Mouse (Mus musculus) thymus, adult 2 months (tissue): Measurements from ENCODE around the gene Abr. TPM values are rescaled to one million over a fixed set of nuclear protein-coding genes. Genes with fewer than 3 reads are reported as not detected.

Experiments
- DNase-seq: peaks from one replicate; pipeline ENCODE4 v3.0.0; 2021
- H3K27ac ChIP-seq: fragments of 200-500 bp; 2 replicates; pipeline ENCODE4 v1.5.1; 2012; ENCODE audit warnings: low read length, control low read depth; ENCODE audit not compliant: control insufficient read depth, insufficient read depth
- H3K27me3 ChIP-seq: fragments of 200-500 bp; 2 replicates; pipeline ENCODE4 v1.6.1; 2012; ENCODE audit warnings: mild to moderate bottlenecking, low read length, moderate library complexity, mixed read lengths; ENCODE audit not compliant: control insufficient read depth, insufficient read depth
- H3K36me3 ChIP-seq: fragments of 200-500 bp; 2 replicates; pipeline ENCODE4 v1.6.1; 2012; ENCODE audit warnings: mild to moderate bottlenecking, low read length, moderate library complexity; ENCODE audit not compliant: control insufficient read depth, insufficient read depth
- H3K4me1 ChIP-seq: fragments of 200-500 bp; replicated peaks from 2 replicates; pipeline ENCODE4 v1.6.1; 2012; ENCODE audit warnings: low read length; ENCODE audit not compliant: control insufficient read depth, insufficient read depth
- H3K4me3 ChIP-seq: fragments of 200-500 bp; 2 replicates; pipeline ENCODE4 v1.5.1; 2012; ENCODE audit warnings: mild to moderate bottlenecking, low read length, control low read depth, moderate library complexity; ENCODE audit not compliant: control insufficient read depth, insufficient read depth
- CTCF ChIP-seq: fragments of 200-500 bp; IDR thresholded peaks from 2 replicates; pipeline ENCODE4 v1.5.1; 2012; ENCODE audit warnings: mild to moderate bottlenecking, control low read depth, low read length, moderate library complexity, borderline replicate concordance; ENCODE audit not compliant: control insufficient read depth, poor library complexity, insufficient read depth; ENCODE audit errors: extremely low read depth
- POLR2A ChIP-seq: fragments of 200-500 bp; IDR thresholded peaks from 2 replicates; pipeline ENCODE4 v1.6.1; 2012; ENCODE audit warnings: mild to moderate bottlenecking, low read length, control low read depth, moderate library complexity; ENCODE audit not compliant: control insufficient read depth, poor library complexity, insufficient read depth; ENCODE audit errors: extremely low read depth
- WGBS: fragments of 180-500 bp; shearing (Covaris S2); methylation state at CpG from one replicate; pipeline ENCODE4 v1.1.7; 2018; 5-methylcytosine and 5-hydroxymethylcytosine counted together
- polyA plus RNA-seq: library from polyadenylated mRNA; depleted of rRNA; stranded (reverse); fragments of >200 nt; gene quantifications from 2 replicates; pipeline ENCODE4 v1.2.3, GENCODE M21; 2012

Gene Abr
- polyA plus RNA-seq, 1 experiment, result 75.0 TPM

GRCm38 (mm10) chr11:76523356-76523755 lies 98.8 kb downstream of the Abr start:
- DNase-seq, result no peak
- H3K4me1 ChIP-seq, result peaks cover 6% of the 10 kb centered on the region
- TF ChIP-seq POLR2A, result no peak
- TF ChIP-seq CTCF, result no peak
- no peaks in the 10 kb centered on the region for H3K27me3 ChIP-seq
- H3K36me3 ChIP-seq, result no peaks in the 10 kb centered on the region
- H3K4me3 ChIP-seq, result no peak overlapping the region
- 93% methylated on average over 4 of the region's 4 CpGs for WGBS
- no peak overlapping the region for H3K27ac ChIP-seq

DNA sequence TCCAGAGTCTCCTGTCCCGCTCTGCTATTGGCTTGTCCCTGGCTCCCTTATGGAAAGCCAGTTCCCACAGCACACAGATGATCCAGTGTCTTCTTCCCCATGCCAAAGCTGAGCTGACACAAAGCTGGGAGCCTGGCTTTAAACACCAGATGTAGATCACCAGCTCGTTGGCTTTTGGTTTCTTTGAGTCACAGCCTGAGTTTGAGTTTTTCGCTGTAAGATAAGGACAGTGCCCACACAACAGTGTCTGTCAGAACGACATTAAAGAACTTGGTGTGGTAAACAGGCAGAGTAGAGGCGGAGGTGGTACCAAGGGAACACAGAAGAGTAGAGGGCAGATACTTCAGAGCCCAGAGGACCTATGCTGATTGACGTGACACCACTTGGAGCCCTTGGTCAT lies 101.2 kb downstream of the Abr start:
- Histone ChIP-seq H3K4me3 (no peak overlapping the region), H3K4me1 (peaks cover 3% of the 10 kb centered on the region), H3K27me3 (no peaks in the 10 kb centered on the region), H3K36me3 (no peaks in the 10 kb centered on the region), H3K27ac (no peak overlapping the region)
- WGBS, result 82% methylated on average over 6 of the region's 6 CpGs
- no peak for DNase-seq
- TF ChIP-seq CTCF, result no peak
- TF ChIP-seq POLR2A, result no peak

DNA sequence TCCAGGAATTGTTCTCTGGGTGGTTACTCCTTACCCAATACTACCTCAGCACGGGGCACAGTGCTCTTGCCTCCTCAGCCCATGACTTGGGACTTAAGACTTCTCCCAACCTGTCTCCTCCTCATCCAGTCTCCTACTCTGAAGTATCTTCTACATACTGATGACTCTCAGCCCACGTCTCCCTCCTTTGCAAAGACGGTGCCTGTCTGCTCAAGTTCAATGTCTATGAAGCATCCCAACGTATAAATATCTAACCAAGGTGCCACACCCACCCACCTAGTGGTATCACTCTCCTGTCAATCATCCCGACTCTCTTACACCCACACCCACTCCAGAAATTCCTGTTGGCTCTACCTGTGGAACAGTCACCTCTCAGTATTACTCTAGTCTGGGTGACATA lies 103.5 kb downstream of the Abr start:
- no peak for DNase-seq
- no peaks in the 10 kb centered on the region for H3K36me3 ChIP-seq
- H3K4me1 ChIP-seq, result no peaks in the 10 kb centered on the region
- 95% methylated on average over 5 of the region's 5 CpGs for WGBS
- H3K27me3 ChIP-seq, result no peaks in the 10 kb centered on the region
- no peak overlapping the region for H3K27ac ChIP-seq
- TF ChIP-seq CTCF (no peak), POLR2A (no peak)
- no peak overlapping the region for H3K4me3 ChIP-seq

DNA sequence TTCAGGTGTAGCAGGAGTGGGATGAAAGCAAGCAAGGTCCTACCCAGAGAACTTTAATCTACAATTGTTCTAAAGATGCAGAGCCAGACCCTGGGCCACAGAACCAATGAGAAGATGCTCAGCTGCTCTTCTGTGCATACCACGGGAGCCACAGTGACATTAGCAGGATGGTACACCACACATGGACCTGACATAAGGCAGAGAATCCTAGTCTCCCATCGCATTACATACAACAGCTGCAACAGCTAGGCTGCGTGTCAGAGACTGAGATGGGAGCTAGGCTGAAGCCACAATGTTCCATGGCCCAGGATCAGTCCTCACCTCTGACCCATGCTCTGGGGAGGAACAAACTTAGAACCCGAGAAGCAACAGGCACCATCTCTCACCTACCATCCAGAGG lies 104.0 kb downstream of the Abr start:
- no peak for TF ChIP-seq POLR2A
- no peak for TF ChIP-seq CTCF

GRCm38 (mm10) chr11:76516951-76517350 lies 105.2 kb downstream of the Abr start:
- H3K27ac ChIP-seq, result no peak overlapping the region
- H3K27me3 ChIP-seq, result no peaks in the 10 kb centered on the region
- TF ChIP-seq POLR2A, result no peak
- TF ChIP-seq CTCF, result no peak
- H3K36me3 ChIP-seq, result no peaks in the 10 kb centered on the region
- DNase-seq, result no peak
- no peaks in the 10 kb centered on the region for H3K4me1 ChIP-seq
- WGBS, result 90% methylated on average over 3 of the region's 3 CpGs
- no peak overlapping the region for H3K4me3 ChIP-seq

More for the DNA sequence above, 104.0 kb downstream of the Abr start:
- no peaks in the 10 kb centered on the region for H3K36me3 ChIP-seq
- no peak overlapping the region for H3K27ac ChIP-seq
- H3K4me3 ChIP-seq, result no peak overlapping the region
- DNase-seq, result no peak
- H3K27me3 ChIP-seq, result no peaks in the 10 kb centered on the region
- H3K4me1 ChIP-seq, result no peaks in the 10 kb centered on the region
- 97% methylated on average over 4 of the region's 4 CpGs for WGBS

DNA sequence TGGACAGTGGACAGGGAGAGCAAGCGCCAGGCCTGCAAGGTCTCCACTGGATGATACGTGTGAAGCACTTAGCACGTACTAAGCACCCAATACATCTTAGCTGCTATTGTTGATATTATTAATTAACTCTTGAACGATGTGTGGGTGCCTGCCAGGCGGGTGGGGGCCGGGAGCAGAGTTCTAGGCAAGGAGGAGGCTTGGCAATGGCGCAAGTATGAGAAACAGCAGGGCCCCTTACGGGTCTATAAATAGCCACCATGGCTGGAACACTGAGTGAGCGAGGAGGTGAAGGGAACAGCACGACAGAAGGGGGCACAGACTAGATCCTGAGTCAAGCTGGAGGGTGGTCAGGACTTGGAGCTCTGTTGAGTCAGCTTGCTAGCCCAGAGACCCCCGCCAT lies 107.0 kb downstream of the Abr start:
- 88% methylated on average over 11 of the region's 11 CpGs for WGBS
- no peaks in the 10 kb centered on the region for H3K36me3 ChIP-seq
- H3K4me1 ChIP-seq, result no peaks in the 10 kb centered on the region
- H3K4me3 ChIP-seq, result no peak overlapping the region
- DNase-seq, result no peak
- no peaks in the 10 kb centered on the region for H3K27me3 ChIP-seq
- H3K27ac ChIP-seq, result no peak overlapping the region
- TF ChIP-seq POLR2A (no peak), CTCF (no peak)

- H3K36me3 ChIP-seq, result no peaks in the 10 kb centered on the region
- no peak for DNase-seq
- no peaks in the 10 kb centered on the region for H3K4me1 ChIP-seq
- TF ChIP-seq CTCF, result peak; percentile 52; the same call in 1 of the 2 replicates
- TF ChIP-seq POLR2A, result no peak
- H3K27ac ChIP-seq, result no peak overlapping the region
- 89% methylated on average over 4 of the region's 4 CpGs for WGBS
- H3K27me3 ChIP-seq, result no peaks in the 10 kb centered on the region
- no peak overlapping the region for H3K4me3 ChIP-seq
These were observed 111.1 kb downstream of the Abr start for GRCm38 (mm10) chr11:76510977-76511376.
